Mouse (Mus musculus): ENCODE measurements around the gene Strn4. TPM values are rescaled to one million over a fixed set of nuclear protein-coding genes. Genes with fewer than 3 reads are reported as not detected.

Gene Strn4
- total RNA-seq, 2 experiments from 2014 or later, result 67.7 to 69.3 TPM

DNA sequence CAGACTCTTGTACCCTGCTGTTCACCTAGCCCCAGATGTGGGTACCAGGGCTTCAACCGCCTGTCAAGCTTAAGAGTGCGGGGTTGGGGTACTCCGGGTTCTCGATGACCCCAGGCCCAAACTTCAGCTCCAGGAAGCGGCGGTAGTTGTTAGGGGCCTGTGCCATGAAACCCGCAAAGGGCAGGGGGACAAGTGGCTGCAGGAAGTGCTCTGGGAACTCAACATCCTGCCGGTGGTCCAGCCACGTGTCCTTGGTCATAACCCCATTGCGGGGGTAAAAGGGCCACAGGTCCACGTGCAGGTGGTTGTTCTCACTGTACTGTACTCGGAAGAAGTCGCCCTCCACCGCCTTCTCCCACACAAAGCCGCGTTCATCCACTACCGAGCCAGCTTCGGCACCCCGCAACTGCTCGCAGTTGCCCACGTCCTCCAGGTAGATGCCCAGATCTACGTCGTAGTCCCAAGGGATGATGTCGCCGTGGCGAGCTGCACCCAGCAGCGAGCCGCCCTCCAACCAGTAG is 5.2 kb upstream of the Strn4 start:
- no peak for DNase-seq (ENCODE audit: low spot score in 2 of 2)

DNA sequence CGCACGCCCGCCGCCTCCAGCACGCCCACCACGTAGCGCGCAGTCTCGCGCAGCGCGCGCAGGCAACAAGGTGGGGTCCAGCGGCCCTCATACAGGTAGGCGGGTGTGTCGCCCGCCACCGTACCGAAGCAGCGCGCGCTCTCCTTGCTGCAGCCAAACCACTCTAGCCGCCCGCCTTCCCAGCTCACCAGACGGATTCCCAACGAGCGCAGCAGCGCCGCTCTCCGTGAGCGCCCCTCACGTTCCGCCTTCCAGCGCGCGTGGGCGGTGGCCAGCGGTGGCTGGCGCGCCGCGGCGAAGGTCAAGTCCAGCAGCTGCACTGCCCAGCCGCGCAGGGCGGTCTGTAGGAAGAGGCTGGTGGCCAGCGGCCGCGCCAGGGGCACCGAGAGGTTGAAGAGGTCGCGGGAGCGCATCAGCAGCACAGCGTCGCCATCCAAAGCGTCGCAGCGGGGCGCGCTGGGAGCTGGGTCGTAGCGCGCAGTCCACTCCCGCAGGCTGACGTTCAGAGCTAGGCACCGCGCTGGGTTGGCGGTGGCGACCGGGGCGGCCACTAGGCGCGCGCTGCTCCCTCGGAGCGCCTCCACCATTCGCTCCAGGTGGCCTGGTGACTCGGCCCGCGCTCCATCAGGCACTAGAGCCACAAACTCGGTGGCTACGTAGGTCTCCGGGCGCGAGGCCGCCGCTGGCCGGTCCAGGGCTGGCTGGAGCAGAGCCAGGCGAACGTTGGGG is 4.6 kb upstream of the Strn4 start:
- DNase-seq (ENCODE audit: low spot score in 2 of 2), result peak; percentile 40 to 42

DNA sequence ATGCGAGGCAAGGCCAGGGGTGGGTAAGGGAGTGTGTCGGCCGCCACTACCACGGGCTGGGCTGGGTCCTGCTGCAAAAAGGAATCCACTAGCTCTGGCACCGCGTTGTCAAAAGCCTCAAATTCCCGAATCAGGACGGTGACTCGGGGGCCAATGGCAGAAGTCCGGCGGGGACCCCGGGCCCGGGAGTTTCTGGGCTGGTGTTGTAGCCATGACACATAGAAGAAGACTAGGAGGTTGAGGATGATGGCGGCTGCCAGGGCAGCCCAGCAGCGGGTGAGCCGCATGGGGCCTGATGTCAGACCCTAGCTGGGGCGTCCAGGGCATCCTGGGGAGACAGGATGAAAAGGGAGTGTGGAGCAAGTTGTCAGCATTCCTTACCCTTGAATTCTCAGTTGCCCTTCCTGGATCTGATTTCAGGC is 4.0 kb upstream of the Strn4 start:
- no peak for DNase-seq (ENCODE audit: low spot score in 2 of 2)

DNA sequence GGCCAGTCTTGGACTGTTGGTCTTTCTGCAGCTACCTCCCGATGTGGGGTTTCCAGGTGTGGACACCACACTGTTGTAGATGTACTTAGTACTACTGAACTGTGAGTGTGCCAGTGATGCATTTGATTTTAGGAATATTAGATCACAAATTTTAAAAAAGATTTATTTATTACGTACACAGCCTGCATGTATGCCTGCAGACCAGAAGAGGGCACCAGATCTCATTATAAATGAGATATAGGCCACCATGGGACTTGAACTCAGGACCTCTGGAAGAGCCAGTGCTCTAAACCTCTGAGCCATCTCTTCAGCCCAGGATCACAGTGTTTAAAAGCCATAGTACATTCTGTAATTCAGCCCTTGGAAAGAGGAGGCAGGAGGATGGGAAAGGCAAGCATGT is 3.2 kb upstream of the Strn4 start:
- no peak for DNase-seq (ENCODE audit: low spot score in 2 of 2)

DNA sequence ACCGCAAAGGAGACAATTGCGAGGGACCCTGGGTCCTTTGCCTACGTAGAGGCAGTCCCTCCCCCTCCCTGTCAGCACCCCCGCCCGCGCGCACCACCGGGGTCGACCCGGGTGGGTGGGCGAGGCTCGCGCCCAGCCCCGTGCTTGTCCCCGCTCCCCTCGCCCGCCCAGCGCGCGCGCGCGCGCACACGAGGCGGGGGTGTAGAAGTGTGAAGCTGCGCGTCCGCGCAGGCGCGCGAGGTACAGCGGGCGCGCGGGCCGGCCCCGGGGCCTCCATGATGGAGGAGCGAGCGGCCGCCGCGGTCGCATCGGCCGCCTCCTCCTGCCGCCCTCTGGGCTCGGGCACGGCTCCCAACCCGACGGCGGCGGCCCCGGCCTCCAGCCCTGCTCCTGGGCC is 387 bp downstream of the Strn4 start:
- DNase-seq (ENCODE audit: low spot score in 2 of 2), result peak; percentile 75 to 78

DNA sequence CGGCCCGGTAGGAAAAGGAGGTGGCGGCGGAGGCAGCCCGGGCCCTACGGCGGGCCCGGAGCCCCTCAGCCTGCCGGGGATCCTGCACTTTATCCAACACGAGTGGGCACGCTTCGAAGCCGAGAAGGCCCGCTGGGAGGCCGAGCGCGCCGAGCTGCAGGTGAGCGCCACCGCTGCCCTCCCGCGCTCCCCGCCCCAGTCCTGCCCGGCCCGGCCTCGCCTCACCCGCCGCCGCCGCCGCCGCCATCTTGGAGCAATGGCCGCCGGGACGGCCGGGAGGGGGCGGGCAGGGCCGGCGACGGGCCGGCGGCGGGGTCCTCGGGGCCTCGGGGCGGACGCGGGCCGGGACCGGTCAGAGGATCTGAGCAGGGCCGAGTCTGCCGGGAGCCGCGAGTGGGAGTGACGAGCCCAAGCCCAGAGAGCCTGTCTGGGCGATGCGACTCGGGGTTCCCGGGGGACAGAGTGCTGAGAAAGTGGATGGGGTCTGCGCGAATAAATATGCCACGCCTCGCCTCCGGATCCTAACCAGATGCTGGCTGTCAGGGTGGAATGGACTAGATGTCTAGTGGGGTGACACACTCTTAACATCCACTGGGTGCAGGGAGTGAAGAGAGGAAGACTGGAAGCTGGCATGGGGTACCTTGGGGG is 910 bp downstream of the Strn4 start, which contains the start of gene Fkrp:
TSS of gene Fkrp (minus strand) at position 258 of the 648 bp plus-strand sequence.
- peak; percentile 71 to 73 for DNase-seq (ENCODE audit: low spot score in 2 of 2)

DNA sequence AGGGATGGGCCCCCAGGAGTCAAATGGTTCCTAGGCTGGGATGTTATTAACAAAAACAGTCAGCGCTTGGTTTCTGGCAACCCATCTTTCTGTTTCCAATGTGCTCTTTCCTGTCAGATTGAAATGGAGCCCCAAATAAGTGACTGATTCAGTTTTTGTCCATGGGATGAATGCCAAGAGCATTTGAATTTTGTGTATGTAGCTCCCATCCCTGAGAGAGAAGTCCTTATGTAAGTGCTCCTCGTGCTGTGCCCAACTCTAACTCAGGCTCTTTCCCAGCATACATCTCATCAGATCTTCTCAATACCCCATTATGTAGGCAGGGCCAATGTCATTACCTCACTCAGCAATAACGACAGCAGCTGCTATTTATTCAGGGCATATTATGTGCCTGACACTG is 2.0 kb downstream of the Strn4 start:
- DNase-seq (ENCODE audit: low spot score in 2 of 2), result no peak

DNA sequence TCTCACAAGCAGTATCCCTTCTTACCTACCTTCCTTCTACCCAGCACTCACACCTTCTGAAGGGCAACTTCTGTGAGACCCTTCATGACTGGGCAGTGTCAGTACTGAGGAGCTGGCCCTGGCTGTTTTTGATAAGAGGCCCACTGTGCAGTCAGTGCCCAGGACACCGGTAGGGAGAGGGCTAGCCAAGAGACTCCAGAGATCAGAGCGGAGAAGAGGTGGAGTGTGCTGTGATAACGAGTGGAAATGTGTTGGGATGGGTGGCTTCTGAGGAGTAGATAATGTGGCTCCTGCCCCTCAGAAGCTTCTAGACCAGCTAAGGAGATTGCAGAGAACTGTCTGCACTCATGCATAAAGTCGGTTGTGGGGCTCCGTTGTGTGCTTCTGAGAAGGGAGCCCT is 4.1 kb downstream of the Strn4 start:
- no peak for DNase-seq (ENCODE audit: low spot score in 2 of 2)

DNA sequence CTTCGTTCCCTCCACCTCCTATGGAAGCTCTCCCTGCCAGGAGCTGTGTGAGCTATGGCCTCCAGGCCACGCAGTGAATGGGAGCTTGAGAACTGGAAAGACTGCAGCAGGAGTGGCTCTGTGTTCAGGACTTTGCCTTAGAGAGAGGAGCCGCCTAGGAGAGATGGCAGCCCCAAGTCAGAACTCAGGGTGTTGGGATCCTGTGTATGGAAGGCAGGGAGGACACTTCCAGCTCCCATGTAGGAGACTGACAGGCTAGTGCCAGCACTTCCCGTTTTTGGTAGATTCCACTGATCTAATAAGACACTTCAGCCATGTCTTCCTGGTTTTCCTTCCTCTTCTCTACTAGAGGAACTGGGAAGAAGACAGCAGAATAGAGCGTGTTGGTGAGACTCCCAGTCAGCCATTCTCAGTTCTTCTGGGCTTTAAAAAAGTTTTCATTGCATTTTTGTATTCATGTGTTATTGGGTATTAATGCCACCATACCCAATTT is 4.6 kb downstream of the Strn4 start:
- DNase-seq (ENCODE audit: low spot score in 2 of 2), result no peak

DNA sequence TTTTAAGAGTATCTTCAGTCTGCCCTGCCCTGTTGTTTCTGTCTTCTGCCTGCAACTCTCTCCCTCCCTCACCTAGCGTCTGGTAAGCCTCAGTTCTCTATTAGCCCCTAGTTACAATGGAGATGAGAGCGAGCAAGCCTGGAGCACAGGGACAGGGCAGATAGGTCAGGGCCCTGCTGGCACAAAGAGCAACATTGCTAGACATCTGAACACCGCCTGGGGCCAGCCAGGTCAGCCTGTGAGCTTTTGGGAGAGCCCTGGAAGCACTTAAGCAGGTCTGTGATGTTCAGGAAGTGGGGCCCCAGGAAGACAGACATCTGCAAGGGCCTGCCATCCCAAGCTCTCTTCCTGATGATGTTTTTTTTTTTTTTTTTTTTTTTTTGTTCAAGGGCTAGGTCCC is 5.4 kb downstream of the Strn4 start:
- no peak for DNase-seq (ENCODE audit: low spot score in 2 of 2)

DNA sequence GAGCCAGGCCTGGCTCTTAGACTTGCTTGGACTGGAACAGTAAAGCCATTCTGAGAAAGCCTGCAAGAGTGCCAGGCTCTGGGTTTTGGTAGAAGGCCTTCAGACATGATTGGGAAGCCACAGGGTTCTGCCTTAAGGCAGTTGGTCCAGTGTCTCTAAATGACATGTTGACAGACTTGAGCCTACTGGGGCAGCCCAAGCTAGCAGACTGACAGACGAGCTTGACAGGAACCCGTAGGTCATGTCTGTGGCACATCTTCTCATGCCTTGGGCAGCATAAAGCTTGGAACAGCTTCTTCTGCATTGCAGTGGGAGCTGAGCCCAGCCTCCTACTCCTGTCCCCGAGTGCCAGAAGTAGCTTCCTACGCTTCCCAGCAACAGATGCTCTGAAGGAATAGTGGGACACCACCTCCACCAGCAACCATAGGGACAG is 6.0 kb downstream of the Strn4 start:
- no peak for DNase-seq (ENCODE audit: low spot score in 2 of 2)

DNA sequence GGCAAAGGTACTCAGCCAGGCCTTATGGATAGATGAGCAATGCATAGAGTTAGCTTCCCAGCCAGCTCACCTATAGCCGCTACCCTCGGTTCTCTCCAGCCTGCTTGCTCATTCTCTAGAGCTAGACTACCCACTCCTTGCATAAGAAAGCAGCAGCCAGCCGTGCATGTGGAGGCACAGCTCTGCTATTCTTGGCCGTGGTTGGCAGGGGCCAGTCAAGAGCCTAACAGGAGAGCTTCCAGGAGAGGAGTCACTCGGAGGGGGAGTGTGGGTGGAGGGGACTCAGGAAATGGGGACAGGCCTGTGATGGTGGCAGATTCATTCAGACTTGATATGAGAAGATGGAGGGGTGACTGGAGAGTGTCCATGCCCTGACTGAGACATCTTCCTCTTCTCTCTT is 8.0 kb downstream of the Strn4 start:
- DNase-seq (ENCODE audit: low spot score in 2 of 2), result no peak

DNA sequence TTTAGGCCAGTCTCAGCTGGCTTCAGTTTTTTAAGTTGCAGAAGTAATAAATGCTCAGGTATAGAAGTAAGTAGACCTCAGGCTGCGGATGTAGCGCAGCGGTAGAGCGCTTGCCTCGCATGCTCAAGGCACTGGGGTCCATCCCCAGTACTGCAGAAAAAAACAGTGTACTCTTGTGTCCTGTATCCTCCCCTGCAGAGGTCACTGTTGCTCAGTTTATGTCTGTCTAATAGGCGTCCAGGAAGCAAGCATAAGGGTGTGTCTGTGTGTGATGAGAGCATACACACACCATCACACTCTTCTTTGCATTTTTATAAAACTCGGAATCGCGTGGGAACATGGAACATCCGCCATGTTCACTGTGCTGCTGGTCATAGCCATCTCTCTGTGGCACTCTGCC is 10.1 kb downstream of the Strn4 start:
- DNase-seq (ENCODE audit: low spot score in 2 of 2), result no peak

DNA sequence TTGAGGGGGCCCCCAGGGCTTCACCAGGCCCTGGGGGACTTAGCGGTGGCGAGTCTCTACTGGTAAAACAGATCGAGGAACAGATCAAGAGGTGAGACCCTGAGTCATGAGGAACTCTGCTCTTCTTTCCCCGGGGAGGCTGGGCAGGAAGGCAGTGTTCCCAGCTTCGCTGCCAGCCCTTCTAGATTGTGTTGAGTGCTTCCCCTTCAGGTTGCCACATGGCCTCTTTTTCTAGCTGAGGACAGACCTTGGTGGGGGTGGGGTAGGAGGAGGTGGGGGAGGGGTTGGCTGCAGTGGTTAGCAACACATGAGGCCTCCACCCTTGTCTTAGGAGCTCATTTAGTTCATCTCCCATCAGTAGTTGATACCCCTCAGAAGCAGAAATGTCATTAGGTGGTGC is 10.9 kb downstream of the Strn4 start:
- DNase-seq (ENCODE audit: low spot score in 2 of 2), result no peak

DNA sequence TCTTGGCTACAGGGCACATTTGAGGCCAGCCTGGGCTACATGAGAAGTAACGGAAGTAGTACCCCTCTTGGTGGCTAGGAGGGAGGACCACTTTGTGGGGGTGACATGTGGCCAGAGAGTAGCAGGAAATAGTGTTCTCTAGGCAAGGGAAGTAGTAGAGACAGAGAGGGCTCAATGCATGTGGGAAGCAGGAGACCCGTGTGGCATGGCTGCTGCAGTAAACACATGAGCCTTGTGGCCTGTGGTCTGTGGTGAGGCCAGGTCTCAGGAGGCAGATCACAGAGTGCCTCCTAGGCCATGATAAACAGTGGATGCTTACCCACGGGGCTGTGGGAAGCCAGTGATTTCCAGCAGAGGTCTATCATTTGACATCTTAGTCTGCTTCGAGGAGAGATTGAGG is 11.6 kb downstream of the Strn4 start:
- no peak for DNase-seq (ENCODE audit: low spot score in 2 of 2)

DNA sequence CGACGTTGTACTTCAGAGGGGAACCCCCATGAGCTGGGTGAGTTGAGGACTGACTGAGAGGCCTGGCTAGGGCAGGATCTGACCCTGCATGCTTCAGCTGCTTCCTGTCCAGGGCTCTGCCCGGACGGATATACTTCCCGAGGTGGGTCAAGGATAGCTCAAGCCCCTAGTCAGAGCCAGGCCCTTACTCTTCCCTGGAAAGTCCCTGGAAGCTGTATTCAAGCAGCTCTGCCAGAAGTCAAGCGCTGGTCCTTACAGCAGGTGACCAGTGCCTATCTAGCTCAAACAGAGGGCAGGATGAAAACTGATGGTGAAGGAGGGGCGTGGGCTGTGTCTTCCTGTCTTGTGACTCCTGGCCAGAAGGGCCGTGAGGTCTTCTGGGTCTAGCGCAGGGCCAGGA is 14.8 kb downstream of the Strn4 start:
- DNase-seq (ENCODE audit: low spot score in 2 of 2), result no peak

DNA sequence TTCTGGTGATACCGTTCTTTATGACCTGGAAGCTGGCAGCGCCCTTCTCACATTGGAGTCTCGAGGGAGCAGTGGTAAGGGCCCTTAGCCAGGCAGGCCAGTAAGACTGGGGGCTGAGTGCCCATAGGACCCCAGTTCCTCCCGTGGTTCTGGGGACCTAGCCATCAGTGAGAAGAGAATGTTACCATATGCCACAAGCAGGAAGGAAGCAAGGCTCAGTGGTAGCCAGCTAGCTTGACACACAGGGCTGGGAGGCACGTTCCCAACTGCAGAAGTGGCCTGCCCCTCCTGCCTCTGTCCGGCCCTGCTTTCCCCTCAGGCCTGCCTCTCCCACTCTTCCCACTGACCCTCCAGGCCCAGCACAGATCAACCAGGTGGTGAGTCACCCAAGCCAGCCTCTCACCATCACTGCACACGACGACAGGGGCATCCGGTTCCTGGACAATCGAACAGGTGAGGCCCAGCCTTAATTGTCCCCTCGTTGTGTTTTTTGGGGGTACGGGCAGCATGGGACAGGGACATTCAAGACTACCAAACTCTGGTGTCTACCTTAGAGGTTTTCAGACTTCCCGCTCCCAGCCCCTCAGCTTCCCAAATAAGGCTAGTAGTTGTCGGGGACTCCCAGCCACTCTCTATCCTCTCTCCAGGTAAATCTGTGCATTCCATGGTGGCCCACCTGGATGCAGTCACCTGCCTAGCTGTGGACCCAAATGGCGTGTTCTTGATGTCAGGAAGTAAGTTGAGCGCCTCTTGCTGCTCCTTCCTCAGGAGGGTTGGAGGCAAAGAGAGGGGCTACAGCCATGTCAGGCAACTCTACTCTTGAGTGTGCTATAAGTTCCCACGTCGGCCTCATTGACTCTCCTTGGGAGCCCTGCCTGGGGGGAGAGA is 22.5 kb downstream of the Strn4 start:
- DNase-seq (ENCODE audit: low spot score in 2 of 2), result no peak

DNA sequence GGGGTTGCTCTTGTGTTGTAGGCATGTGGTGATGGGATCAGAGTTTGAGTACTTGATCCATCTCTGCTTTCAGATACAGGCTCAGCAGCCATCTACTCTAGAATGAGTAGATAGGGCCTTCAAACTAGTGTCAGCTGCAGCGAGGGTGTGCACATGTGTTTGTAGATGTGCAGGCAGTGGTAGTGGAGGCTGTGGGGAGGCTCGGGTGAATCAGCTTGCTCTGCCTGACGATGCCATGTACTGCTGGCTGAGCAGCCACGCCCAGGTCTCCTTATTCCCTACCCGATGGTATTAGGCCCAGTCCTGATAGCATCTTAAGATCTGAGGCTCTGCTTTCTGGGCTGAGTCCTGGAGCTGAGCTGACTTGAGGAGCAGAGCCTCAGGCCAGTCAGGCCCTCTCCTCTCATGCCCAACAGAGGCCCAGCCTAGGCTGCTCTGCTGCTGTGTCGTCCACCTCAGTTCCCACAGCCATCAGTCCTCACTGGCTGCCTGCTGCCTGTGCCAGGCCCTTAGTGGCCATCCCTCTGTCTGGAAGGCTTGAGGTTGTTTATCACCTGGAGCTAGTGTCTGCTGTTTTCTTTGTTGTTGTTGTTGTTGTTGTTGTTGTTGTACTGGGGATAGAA is 23.2 kb downstream of the Strn4 start:
- no peak for DNase-seq (ENCODE audit: low spot score in 2 of 2)

DNA sequence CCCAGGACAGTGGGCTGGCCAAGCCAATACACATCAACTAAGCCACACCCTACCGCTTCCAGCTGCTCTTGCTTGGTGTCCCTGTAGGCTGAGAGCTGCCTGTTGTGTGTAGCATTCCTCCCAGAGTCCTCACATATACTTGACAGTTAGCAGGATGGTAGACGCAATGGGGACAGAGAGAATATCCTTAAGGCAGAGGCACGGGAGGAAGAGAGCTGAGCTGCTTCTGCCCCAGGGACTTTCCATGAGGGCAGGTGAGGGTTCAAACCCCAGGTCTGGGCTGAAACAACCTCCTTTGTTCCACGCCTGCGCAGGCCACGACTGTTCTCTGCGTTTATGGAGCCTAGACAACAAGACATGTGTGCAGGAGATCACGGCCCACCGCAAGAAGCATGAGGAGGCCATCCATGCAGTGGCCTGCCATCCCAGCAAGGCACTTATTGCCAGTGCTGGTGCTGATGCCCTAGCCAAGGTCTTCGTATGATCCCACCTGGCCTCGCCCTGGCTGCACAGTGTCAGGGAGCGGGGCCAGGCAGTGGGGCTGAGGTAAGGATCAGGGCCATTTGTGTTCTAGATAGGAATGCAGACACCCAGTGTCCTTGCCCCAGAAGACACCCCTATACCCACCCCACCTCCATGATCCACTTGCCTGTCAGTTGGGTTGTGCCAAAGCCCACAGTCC is 23.9 kb downstream of the Strn4 start:
- DNase-seq (ENCODE audit: low spot score in 2 of 2), result no peak

DNA sequence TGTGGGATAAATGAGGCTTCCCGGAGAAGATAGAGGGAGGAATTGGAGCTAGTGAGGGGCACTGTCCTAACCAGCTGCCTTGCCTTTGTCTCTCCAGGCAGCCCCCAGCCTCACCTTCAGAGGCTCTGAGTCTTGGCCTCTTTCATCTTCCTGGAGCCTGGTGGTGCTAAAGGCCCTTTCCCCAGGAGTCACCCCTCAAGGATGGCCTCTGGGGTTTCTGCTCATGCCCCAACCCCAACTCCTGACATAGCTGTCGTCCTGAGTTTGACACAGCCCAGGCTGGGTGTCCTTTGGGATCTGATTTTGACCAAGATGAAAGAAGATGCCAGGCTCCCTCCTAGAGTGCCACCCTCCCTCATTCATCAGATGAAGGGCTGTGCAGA is 24.4 kb downstream of the Strn4 start:
- no peak for DNase-seq (ENCODE audit: low spot score in 2 of 2)

Data from adrenal gland, adult 18-20 months (tissue).